In genomic region chr10:86949886-86950285, GRCm38 (mm10) we compare ENCODE assay signal across 30 mouse cellular contexts. TPM values are rescaled to one million over a fixed set of nuclear protein-coding genes. Genes with fewer than 3 reads are reported as not detected.
"Had no signal": no experiment of that assay in that cellular context is flagged by ENCODE, and none has a peak within 500 bp of the region (broad histone marks: within the 10 kb centered on the region; RNA-seq: fewer than 3 reads in every experiment).

No protein-coding gene starts in this region.

- ATAC-seq: forebrain, embryonic 13.5 days; forebrain, embryonic 14.5 days; forebrain, embryonic 15.5 days; forebrain, embryonic 16.5 days; forebrain, postnatal 0 days had no signal

- H3K9ac ChIP-seq: embryonic facial prominence, embryonic 12.5 days; embryonic facial prominence, embryonic 13.5 days; embryonic facial prominence, embryonic 15.5 days; forebrain, embryonic 12.5 days; forebrain, embryonic 13.5 days; forebrain, embryonic 15.5 days; forebrain, postnatal 0 days had no signal

- H3K4me1 ChIP-seq: embryonic facial prominence, embryonic 15.5 days; forebrain, embryonic 12.5 days; forebrain, embryonic 13.5 days; forebrain, embryonic 15.5 days had no signal

- H3K4me2 ChIP-seq: embryonic facial prominence, embryonic 12.5 days; embryonic facial prominence, embryonic 13.5 days; embryonic facial prominence, embryonic 15.5 days; forebrain, embryonic 12.5 days; forebrain, embryonic 13.5 days; forebrain, embryonic 15.5 days; heart, embryonic 11.5 days had no signal

- H3K27me3 ChIP-seq: embryonic facial prominence, embryonic 12.5 days; embryonic facial prominence, embryonic 13.5 days; embryonic facial prominence, embryonic 15.5 days; forebrain, embryonic 12.5 days; forebrain, embryonic 13.5 days; forebrain, embryonic 15.5 days had no signal

- H3K27ac ChIP-seq: embryonic facial prominence, embryonic 10.5 days; embryonic facial prominence, embryonic 12.5 days; embryonic facial prominence, embryonic 13.5 days; embryonic facial prominence, embryonic 15.5 days; forebrain, embryonic 10.5 days; forebrain, embryonic 12.5 days; forebrain, embryonic 13.5 days; forebrain, embryonic 15.5 days; gastrocnemius, adult 2 months; heart, adult 2 months had no signal

- H3K4me3 ChIP-seq: embryonic facial prominence, embryonic 10.5 days; embryonic facial prominence, embryonic 12.5 days; embryonic facial prominence, embryonic 13.5 days; embryonic facial prominence, embryonic 15.5 days; erythroblast, embryonic 14.5 days; forebrain, embryonic 10.5 days; forebrain, embryonic 12.5 days; forebrain, embryonic 13.5 days; forebrain, embryonic 15.5 days; gastrocnemius, adult 2 months; heart, adult 2 months had no signal

- H3K36me3 ChIP-seq: embryonic facial prominence, embryonic 10.5 days; embryonic facial prominence, embryonic 12.5 days; embryonic facial prominence, embryonic 13.5 days; embryonic facial prominence, embryonic 15.5 days; forebrain, embryonic 10.5 days; forebrain, embryonic 12.5 days; forebrain, embryonic 15.5 days had no signal

- DNase-seq: cerebellum, adult 8-10 months; cerebellum, adult 9-10 months; cerebellum, adult 9-11 months; cerebellum, postnatal 10 days; cerebellum, postnatal 14 days; cerebellum, postnatal 36 days; embryo, embryonic 11 days; forebrain, postnatal 0 days; gastrocnemius, adult 2 months; gastrocnemius, postnatal 10 days; gastrocnemius, postnatal 14 days; gastrocnemius, postnatal 25 days; gastrocnemius, postnatal 36 days; heart, adult 18-20 months; heart, adult 2 months had no signal

- H3K9me3 ChIP-seq: embryonic facial prominence, embryonic 10.5 days; embryonic facial prominence, embryonic 12.5 days; embryonic facial prominence, embryonic 13.5 days; embryonic facial prominence, embryonic 15.5 days; forebrain, embryonic 10.5 days; forebrain, embryonic 12.5 days; forebrain, embryonic 13.5 days; forebrain, embryonic 15.5 days had no signal

RNA-seq across cellular contexts. Expression of gene Stab2, which starts 57.9 kb away (rescaled TPM):
- total RNA-seq: common myeloid progenitor, adult 5-6 weeks; granulocyte monocyte progenitor cell, adult 5-6 weeks had no signal
- polyA plus RNA-seq: forebrain, embryonic 11.5 days; forebrain, embryonic 12.5 days had no signal
